Mouse (Mus musculus): ENCODE data around the gene Ncor2. TPM values are rescaled to one million over a fixed set of nuclear protein-coding genes. Genes with fewer than 3 reads are reported as not detected.

Gene Ncor2
- not detected in 2 replicates for polyA plus RNA-seq (2012; ENCODE audit: insufficient read depth, insufficient read length, low replicate concordance, missing spikeins)

DNA sequence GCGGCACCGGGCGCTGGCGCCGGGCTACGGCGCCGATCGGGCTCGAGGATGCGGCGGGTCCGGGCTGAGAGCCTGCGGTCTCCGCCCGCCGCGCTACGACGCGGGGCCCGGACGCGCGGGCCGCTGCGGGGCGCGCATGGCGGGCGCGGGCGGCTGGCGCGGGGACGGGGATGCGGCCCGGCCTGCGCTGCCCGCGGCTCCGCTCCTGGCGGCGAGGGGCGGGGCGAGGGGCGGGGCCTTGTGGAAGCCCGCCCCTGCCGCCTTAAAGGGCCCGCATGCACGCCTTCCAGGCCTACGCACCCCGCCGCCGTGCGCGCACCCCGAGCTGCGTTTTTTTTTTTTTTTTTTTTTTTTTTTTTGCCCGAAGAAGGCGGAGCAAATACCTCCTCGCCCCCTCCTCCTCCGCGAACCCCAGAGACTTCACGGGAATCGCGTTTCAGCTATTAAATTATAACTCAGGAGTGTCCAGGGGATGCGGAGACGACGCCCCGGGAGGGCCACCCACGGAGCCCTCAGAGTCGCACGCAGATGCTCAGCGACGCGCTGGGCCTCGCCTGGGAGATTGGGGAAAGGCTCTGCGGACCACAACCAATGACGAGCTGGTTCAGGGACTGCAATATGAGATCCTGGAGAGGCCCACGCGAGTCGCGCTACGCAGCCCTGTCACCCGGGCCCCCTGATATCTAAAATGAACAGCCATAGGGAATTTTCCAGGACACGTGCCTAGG is at the start of gene Ncor2:
TSS of gene Ncor2 (minus strand) at position 213 of the 728 bp plus-strand sequence.
- TF ChIP-seq POLR2A (IDR thresholded peaks at IDR 0.05; ENCODE audit: insufficient read depth, low read depth, low read length) (peak; percentile 40), CTCF (IDR thresholded peaks at IDR 0.05; ENCODE audit: insufficient read depth, low read depth, low read length) (0 out of 2 replicates have a peak, but pooled peaks have one; percentile 15)
- peak within 1 kb of the TSS; percentile 91 for H3K27ac ChIP-seq (ENCODE audit: insufficient read depth, low read depth, low read length)
- peaks cover 44% of the 10 kb centered on the region for H3K4me1 ChIP-seq (ENCODE audit: control insufficient read depth, insufficient read depth, low read length)
- peak within 1 kb of the TSS; percentile 96 for H3K4me3 ChIP-seq (ENCODE audit: insufficient read depth, low read depth, low read length)
- 5% methylated on average over 87 of the region's 87 CpGs for WGBS

DNA sequence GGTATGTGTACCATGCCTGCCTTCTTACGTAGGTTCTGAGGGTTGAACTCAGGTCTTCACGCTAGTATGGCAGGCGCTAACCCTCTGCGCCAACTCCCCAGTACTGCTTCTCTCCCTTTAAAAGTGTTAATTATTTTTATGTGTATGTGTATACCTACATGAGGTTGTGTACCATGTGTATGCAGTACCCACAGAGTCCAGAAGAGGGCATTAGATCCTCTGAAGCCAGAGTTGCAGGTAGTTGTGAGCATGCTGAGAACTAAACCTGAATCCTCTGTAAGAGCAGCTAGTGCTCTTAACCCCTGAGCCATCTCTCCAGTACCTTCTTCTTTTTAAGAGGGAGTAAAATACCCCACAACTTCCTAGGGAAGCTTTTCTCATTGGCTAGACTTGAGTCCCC is 48.7 kb upstream of the Ncor2 start:
- H3K4me1 ChIP-seq (ENCODE audit: control insufficient read depth, insufficient read depth, low read length): peaks cover 32% of the 10 kb centered on the region
- TF ChIP-seq POLR2A (IDR thresholded peaks at IDR 0.05; ENCODE audit: insufficient read depth, low read depth, low read length): no peak
- no peak for TF ChIP-seq CTCF (IDR thresholded peaks at IDR 0.05; ENCODE audit: insufficient read depth, low read depth, low read length)
- H3K27ac ChIP-seq (ENCODE audit: insufficient read depth, low read depth, low read length): no peak overlapping the region
- whole genome bisulfite sequencing: over 99% methylated on average over 4 of the region's 4 CpGs
- no peak overlapping the region for H3K4me3 ChIP-seq (ENCODE audit: insufficient read depth, low read depth, low read length)

GRCm38 (mm10) chr5:125226229-125226634 is 47.2 kb upstream of the Ncor2 start:
- no peak overlapping the region for H3K4me3 ChIP-seq (ENCODE audit: insufficient read depth, low read depth, low read length)
- H3K4me1 ChIP-seq (ENCODE audit: control insufficient read depth, insufficient read depth, low read length): peaks cover 42% of the 10 kb centered on the region
- peak overlapping the region; percentile 34 for H3K27ac ChIP-seq (ENCODE audit: insufficient read depth, low read depth, low read length)
- TF ChIP-seq CTCF (IDR thresholded peaks at IDR 0.05; ENCODE audit: insufficient read depth, low read depth, low read length): no peak
- WGBS: 22% methylated on average over 12 of the region's 12 CpGs

DNA sequence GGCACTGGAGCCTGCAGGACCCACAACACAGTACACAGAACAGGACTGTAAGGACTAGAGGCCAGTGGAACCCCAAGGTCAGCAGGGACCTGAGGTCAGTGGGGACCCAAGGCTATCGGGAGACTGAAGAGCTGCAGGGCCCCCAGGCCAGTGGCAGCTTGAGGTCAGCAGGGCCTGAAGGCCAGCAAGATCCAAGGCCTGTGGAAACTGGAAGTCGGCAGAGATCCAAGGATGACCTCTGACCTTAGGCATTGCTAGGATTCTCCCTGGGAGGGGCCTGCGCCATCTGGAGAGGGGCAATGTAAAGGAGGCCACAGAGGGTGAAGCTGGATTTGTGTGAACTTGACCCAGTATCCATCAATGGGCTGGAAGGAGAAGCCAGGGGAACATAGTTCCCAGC is 45.9 kb upstream of the Ncor2 start:
- TF ChIP-seq CTCF (IDR thresholded peaks at IDR 0.05; ENCODE audit: insufficient read depth, low read depth, low read length) (no peak), POLR2A (IDR thresholded peaks at IDR 0.05; ENCODE audit: insufficient read depth, low read depth, low read length) (no peak)
- Histone ChIP-seq H3K4me3 (ENCODE audit: insufficient read depth, low read depth, low read length) (no peak overlapping the region), H3K27ac (ENCODE audit: insufficient read depth, low read depth, low read length) (no peak overlapping the region), H3K4me1 (ENCODE audit: control insufficient read depth, insufficient read depth, low read length) (peaks cover 42% of the 10 kb centered on the region)
- 73% methylated on average over 3 of the region's 3 CpGs for WGBS

DNA sequence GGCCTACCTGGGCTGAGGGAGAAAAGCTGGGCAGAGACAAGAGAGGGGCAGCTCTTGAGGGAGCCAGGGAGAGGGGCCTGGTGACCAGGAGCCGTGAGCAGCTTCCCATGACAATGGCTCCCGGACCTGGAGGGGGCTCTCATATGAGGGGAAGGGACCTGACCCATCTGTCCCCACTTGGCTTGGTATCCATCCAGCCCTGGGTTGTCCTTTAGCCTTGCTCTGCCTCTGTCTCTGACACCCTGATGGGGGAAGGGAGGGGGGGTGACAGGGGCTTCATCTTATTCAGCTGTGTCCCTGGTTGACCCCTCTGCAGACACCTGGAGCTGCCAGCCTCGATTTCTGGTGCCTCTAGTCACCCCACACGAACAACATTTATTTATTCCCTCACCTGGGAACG is 44.9 kb upstream of the Ncor2 start:
- Histone ChIP-seq H3K4me3 (ENCODE audit: insufficient read depth, low read depth, low read length) (no peak overlapping the region), H3K27ac (ENCODE audit: insufficient read depth, low read depth, low read length) (no peak overlapping the region), H3K4me1 (ENCODE audit: control insufficient read depth, insufficient read depth, low read length) (peaks cover 47% of the 10 kb centered on the region)
- TF ChIP-seq POLR2A (IDR thresholded peaks at IDR 0.05; ENCODE audit: insufficient read depth, low read depth, low read length) (no peak), CTCF (IDR thresholded peaks at IDR 0.05; ENCODE audit: insufficient read depth, low read depth, low read length) (no peak)
- WGBS: 58% methylated on average over 5 of the region's 5 CpGs

- H3K4me1 ChIP-seq (ENCODE audit: control insufficient read depth, insufficient read depth, low read length): peaks cover 57% of the 10 kb centered on the region
Measured at GRCm38 (mm10) chr5:125222706-125223105, 43.7 kb upstream of the Ncor2 start.

DNA sequence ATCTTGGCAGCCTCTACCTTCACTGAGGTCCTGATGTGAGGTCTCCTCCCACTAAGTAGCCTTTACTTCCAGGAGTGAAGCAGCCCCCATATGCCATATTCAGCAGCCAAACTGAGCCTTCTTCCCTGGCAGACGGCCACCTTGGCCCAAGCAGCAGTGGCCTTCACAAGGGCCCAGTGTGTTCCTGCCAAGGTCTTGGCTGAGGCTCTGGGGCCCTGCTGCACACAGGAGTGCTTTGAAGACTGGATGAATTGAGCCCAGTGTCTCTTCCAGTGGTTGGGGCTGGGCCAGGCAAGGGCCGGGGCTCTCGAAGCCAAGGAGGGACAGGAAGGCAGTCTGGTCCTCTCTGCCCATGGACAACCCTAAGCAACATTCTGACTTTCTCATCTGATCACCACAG is 42.8 kb upstream of the Ncor2 start:
- H3K27ac ChIP-seq (ENCODE audit: insufficient read depth, low read depth, low read length): 0 out of 2 replicates have a peak overlapping the region, but pooled peaks have one; percentile 2
- H3K4me1 ChIP-seq (ENCODE audit: control insufficient read depth, insufficient read depth, low read length): peaks cover 59% of the 10 kb centered on the region
- H3K4me3 ChIP-seq (ENCODE audit: insufficient read depth, low read depth, low read length): no peak overlapping the region
- TF ChIP-seq POLR2A (IDR thresholded peaks at IDR 0.05; ENCODE audit: insufficient read depth, low read depth, low read length) (no peak), CTCF (IDR thresholded peaks at IDR 0.05; ENCODE audit: insufficient read depth, low read depth, low read length) (no peak)
- 46% methylated on average over 3 of the region's 3 CpGs for WGBS

More at GRCm38 (mm10) chr5:125222706-125223105, 43.7 kb upstream of the Ncor2 start:
- Histone ChIP-seq H3K27ac (ENCODE audit: insufficient read depth, low read depth, low read length) (no peak overlapping the region), H3K4me3 (ENCODE audit: insufficient read depth, low read depth, low read length) (no peak overlapping the region)
- TF ChIP-seq CTCF (IDR thresholded peaks at IDR 0.05; ENCODE audit: insufficient read depth, low read depth, low read length) (no peak), POLR2A (IDR thresholded peaks at IDR 0.05; ENCODE audit: insufficient read depth, low read depth, low read length) (no peak)
- WGBS: 73% methylated on average over 6 of the region's 6 CpGs

DNA sequence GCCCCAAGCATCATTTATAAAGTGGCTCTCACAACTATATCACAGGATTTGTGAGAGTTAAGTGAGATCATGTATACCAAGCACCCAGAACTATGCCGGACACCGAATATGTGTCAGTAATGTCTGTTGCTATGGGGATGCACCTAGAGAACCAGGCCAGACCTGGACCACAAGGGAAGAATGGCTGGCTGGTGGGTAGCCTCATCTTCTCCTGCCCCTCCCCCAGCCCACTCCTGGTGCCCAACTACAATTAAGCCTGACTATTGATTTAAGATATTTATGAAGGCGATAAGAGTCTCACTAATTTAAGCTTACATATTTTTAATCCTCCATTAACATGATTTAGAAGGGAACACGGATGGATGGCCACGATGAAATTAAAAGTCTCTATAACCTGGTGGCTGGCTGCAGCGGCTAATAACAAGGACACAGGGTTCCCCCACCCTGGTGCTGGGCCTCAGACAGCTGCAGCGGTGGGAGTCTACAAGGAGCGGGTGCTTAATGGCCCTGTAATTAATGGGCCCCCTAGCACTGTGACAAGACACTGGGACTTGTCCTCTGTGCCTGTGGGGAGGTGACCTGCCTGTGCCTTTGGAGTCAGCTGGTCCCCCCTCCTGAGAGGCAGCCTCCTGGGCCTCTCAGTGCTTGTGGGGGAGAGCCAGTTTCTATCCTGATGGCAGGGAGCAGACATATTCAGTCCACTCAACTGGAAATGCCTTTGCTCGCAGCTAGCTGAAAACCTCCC is 38.6 kb upstream of the Ncor2 start:
- Histone ChIP-seq H3K27ac (ENCODE audit: insufficient read depth, low read depth, low read length) (peak overlapping the region; percentile 30), H3K4me1 (ENCODE audit: control insufficient read depth, insufficient read depth, low read length) (peaks cover 46% of the 10 kb centered on the region), H3K4me3 (ENCODE audit: insufficient read depth, low read depth, low read length) (no peak overlapping the region)
- 38% methylated on average over 9 of the region's 9 CpGs for WGBS
- no peak for TF ChIP-seq POLR2A (IDR thresholded peaks at IDR 0.05; ENCODE audit: insufficient read depth, low read depth, low read length)
- TF ChIP-seq CTCF (IDR thresholded peaks at IDR 0.05; ENCODE audit: insufficient read depth, low read depth, low read length): no peak

- H3K4me1 ChIP-seq (ENCODE audit: control insufficient read depth, insufficient read depth, low read length): peaks cover 36% of the 10 kb centered on the region
- TF ChIP-seq CTCF (IDR thresholded peaks at IDR 0.05; ENCODE audit: insufficient read depth, low read depth, low read length) (no peak), POLR2A (IDR thresholded peaks at IDR 0.05; ENCODE audit: insufficient read depth, low read depth, low read length) (0 out of 2 replicates have a peak, but pooled peaks have one; percentile 24)
- 0 out of 2 replicates have a peak overlapping the region, but pooled peaks have one; percentile 19 for H3K4me3 ChIP-seq (ENCODE audit: insufficient read depth, low read depth, low read length)
- peak overlapping the region; percentile 90 for H3K27ac ChIP-seq (ENCODE audit: insufficient read depth, low read depth, low read length)
- WGBS: 7% methylated on average over 24 of the region's 24 CpGs
Measured at GRCm38 (mm10) chr5:125215930-125216459, 37.0 kb upstream of the Ncor2 start.
